Mouse (Mus musculus) thymus, postnatal 36 days (tissue): Measurements from ENCODE around the gene Chrm3.
"Not testable (repeated sequence)": the region's sequence is repeated elsewhere in the genome, so short reads cannot be mapped to it uniquely, and the experiment has no call there.

ENCODE experiments used
- DNase-seq, 2 experiments: peaks; one replicate each; pipeline ENCODE4 v3.0.0; 2022; ENCODE audit warnings: mixed read lengths in 2 of 2

Gene Chrm3

GRCm38 (mm10) chr13:10360777-10361176 is at the start of gene Chrm3:
TSS of gene Chrm3 (minus strand) at chr13:10360847.
- DNase-seq = no peak

- no peak for DNase-seq
Observed at GRCm38 (mm10) chr13:10394364-10394763, 33.7 kb upstream of the Chrm3 start.

GRCm38 (mm10) chr13:10375487-10375886 is 14.8 kb upstream of the Chrm3 start:
- DNase-seq = not testable (repeated sequence)

GRCm38 (mm10) chr13:10360199-10360694 is 400 bp downstream of the Chrm3 start:
- no peak for DNase-seq

- no peak for DNase-seq
Observed at GRCm38 (mm10) chr13:10359516-10360198, 990 bp downstream of the Chrm3 start.

- no peak for DNase-seq
Observed at GRCm38 (mm10) chr13:10355796-10356195, 4.9 kb downstream of the Chrm3 start.

GRCm38 (mm10) chr13:10354885-10355575 is 5.6 kb downstream of the Chrm3 start:
- DNase-seq = no peak

GRCm38 (mm10) chr13:10352141-10352540 is 8.5 kb downstream of the Chrm3 start:
- no peak for DNase-seq

GRCm38 (mm10) chr13:10344362-10344761 is 16.3 kb downstream of the Chrm3 start:
- peak in 1 of 2 experiments; percentile 4 for DNase-seq

GRCm38 (mm10) chr13:10335558-10335957 is 25.1 kb downstream of the Chrm3 start:
- DNase-seq = no peak

- no peak for DNase-seq
Observed at GRCm38 (mm10) chr13:10332762-10333161, 27.9 kb downstream of the Chrm3 start.

- no peak for DNase-seq
Observed at GRCm38 (mm10) chr13:10309811-10310210, 50.8 kb downstream of the Chrm3 start.

GRCm38 (mm10) chr13:10295160-10295559 is 65.5 kb downstream of the Chrm3 start:
- no peak for DNase-seq

GRCm38 (mm10) chr13:10284331-10284730 is 76.3 kb downstream of the Chrm3 start:
- DNase-seq = no peak

- no peak for DNase-seq
Observed at GRCm38 (mm10) chr13:10274907-10275306, 85.7 kb downstream of the Chrm3 start.

GRCm38 (mm10) chr13:10263784-10264183 is 96.9 kb downstream of the Chrm3 start:
- no peak for DNase-seq

- no peak for DNase-seq
Observed at GRCm38 (mm10) chr13:10253049-10253448, 107.6 kb downstream of the Chrm3 start.

GRCm38 (mm10) chr13:10251499-10252179 is 109.0 kb downstream of the Chrm3 start:
- DNase-seq = no peak

- DNase-seq = no peak
Observed at GRCm38 (mm10) chr13:10244243-10244998, 116.2 kb downstream of the Chrm3 start.

GRCm38 (mm10) chr13:10240238-10240637 is 120.4 kb downstream of the Chrm3 start:
- no peak for DNase-seq

GRCm38 (mm10) chr13:10239825-10240224 is 120.8 kb downstream of the Chrm3 start:
- no peak for DNase-seq

GRCm38 (mm10) chr13:10237616-10238015 is 123.0 kb downstream of the Chrm3 start:
- DNase-seq = no peak

GRCm38 (mm10) chr13:10236279-10236678 is 124.4 kb downstream of the Chrm3 start:
- no peak for DNase-seq
